Mouse (Mus musculus) forebrain, embryonic 11.5 days (tissue): Measurements from ENCODE around the gene Rab3c. TPM values are rescaled to one million over a fixed set of nuclear protein-coding genes. Genes with fewer than 3 reads are reported as not detected.

Experiments used
- ATAC-seq: fragments of 200-750 bp; cut with Nextera tagmentation; replicated peaks from 2 replicates; pipeline ENCODE4 v1.8.0; 2017; ENCODE audit warnings: moderate TSS enrichment; ENCODE audit not compliant: low FRiP score
- DNase-seq: peaks from one replicate; pipeline ENCODE4 v3.0.0-alpha.2; 2017; ENCODE audit warnings: low spot score
- H3K27ac ChIP-seq: fragments of 300-500 bp; sonication (generic); 2 replicates; pipeline ENCODE4 v1.5.1; 2014; ENCODE audit warnings: low read depth, low read length
- H3K27me3 ChIP-seq: fragments of 300-500 bp; sonication (generic); 2 replicates; pipeline ENCODE4 v1.6.1; 2014; ENCODE audit warnings: mild to moderate bottlenecking, low read length, mixed read lengths; ENCODE audit not compliant: control insufficient read depth, insufficient read depth
- H3K36me3 ChIP-seq: fragments of 300-500 bp; sonication (generic); 2 replicates; pipeline ENCODE4 v1.6.1; 2014; ENCODE audit warnings: mild to moderate bottlenecking, low read length, moderate library complexity, mixed read lengths; ENCODE audit not compliant: control insufficient read depth, insufficient read depth
- H3K4me1 ChIP-seq: fragments of 300-500 bp; sonication (generic); replicated peaks from 2 replicates; pipeline ENCODE4 v1.6.1; 2014; ENCODE audit warnings: low read length, mixed read lengths; ENCODE audit not compliant: control insufficient read depth, insufficient read depth
- H3K4me2 ChIP-seq: fragments of 300-500 bp; sonication (generic); 2 replicates; pipeline ENCODE4 v1.6.1; 2014; ENCODE audit warnings: low read depth, mild to moderate bottlenecking, low read length, moderate library complexity, mixed read lengths; ENCODE audit not compliant: severe bottlenecking
- H3K4me3 ChIP-seq: fragments of 300-500 bp; sonication (generic); 2 replicates; pipeline ENCODE4 v1.5.1; 2014; ENCODE audit warnings: low read depth, low read length
- H3K9ac ChIP-seq: fragments of 300-500 bp; sonication (generic); 2 replicates; pipeline ENCODE4 v1.6.1; 2014; ENCODE audit warnings: low read length
- H3K9me3 ChIP-seq: fragments of 300-500 bp; sonication (generic); 2 replicates; pipeline ENCODE4 v1.6.1; 2016; ENCODE audit warnings: low read length, mixed read lengths; ENCODE audit not compliant: control insufficient read depth
- WGBS: fragments of 180-500 bp; shearing (Covaris S2); extraction: QIAGEN DNeasy Blood & Tissue Kit; methylation state at CpG from one replicate; pipeline ENCODE4 v1.1.7; 2014; 5-methylcytosine and 5-hydroxymethylcytosine counted together
- polyA plus RNA-seq: library from polyadenylated mRNA; unstranded; fragments of >200 nt; fragmentation: Nextera tagmentation; extraction: Ambion mirVana; gene quantifications from 2 replicates; pipeline ENCODE4 v1.2.1, GENCODE M21; 2014

Gene Rab3c
- polyA plus RNA-seq, 1 experiment from 2014 or later, result 15.5 TPM

GRCm38 (mm10) chr13:110034885-110035284, 245.9 kb downstream of the Rab3c start:
- Histone ChIP-seq H3K9me3 (no peaks in the 10 kb centered on the region), H3K4me2 (no peak overlapping the region), H3K27ac (no peak overlapping the region), H3K4me1 (no peaks in the 10 kb centered on the region), H3K36me3 (no peaks in the 10 kb centered on the region), H3K4me3 (no peak overlapping the region), H3K27me3 (no peaks in the 10 kb centered on the region), H3K9ac (no peak overlapping the region)
- WGBS, result 90% methylated on average over 6 of the region's 6 CpGs
- DNase-seq (no peak), ATAC-seq (no peak)

DNA sequence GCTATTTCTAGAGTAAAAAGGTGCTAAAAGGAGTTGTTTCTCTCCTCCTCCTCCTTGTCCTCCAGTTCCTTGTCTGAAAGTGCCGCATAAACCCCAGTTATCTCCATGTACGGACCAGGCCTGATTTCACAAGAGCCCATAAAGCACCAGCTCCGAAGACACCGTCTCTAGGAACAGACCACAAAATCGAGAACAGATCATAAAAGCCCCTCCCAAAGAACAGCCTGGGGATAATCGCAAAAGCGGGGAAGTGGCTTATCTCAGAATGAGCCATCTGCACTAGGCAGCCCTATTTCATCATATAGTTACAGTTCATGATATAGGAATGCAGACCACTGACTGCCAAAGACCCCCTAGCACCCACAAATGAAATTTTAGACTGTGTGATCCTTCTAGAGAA, 246.8 kb downstream of the Rab3c start:
- H3K4me3 ChIP-seq, result no peak overlapping the region
- H3K27ac ChIP-seq, result no peak overlapping the region
- no peak overlapping the region for H3K9ac ChIP-seq
- H3K36me3 ChIP-seq, result no peaks in the 10 kb centered on the region
- H3K4me1 ChIP-seq, result no peaks in the 10 kb centered on the region
- H3K4me2 ChIP-seq, result no peak overlapping the region
- DNase-seq, result no peak
- ATAC-seq, result no peak
- no peaks in the 10 kb centered on the region for H3K27me3 ChIP-seq
- WGBS, result 94% methylated on average over 7 of the region's 7 CpGs
- no peaks in the 10 kb centered on the region for H3K9me3 ChIP-seq

- H3K4me3 ChIP-seq, result no peak overlapping the region
- H3K36me3 ChIP-seq, result no peaks in the 10 kb centered on the region
- no peaks in the 10 kb centered on the region for H3K9me3 ChIP-seq
- H3K9ac ChIP-seq, result no peak overlapping the region
- H3K27me3 ChIP-seq, result no peaks in the 10 kb centered on the region
- DNase-seq, result no peak
- no peak overlapping the region for H3K27ac ChIP-seq
- WGBS, result 45% methylated on average over 6 of the region's 6 CpGs
- ATAC-seq, result no peak
- H3K4me2 ChIP-seq, result no peak overlapping the region
- no peaks in the 10 kb centered on the region for H3K4me1 ChIP-seq
Measured at GRCm38 (mm10) chr13:110031886-110032285, 248.9 kb downstream of the Rab3c start.

GRCm38 (mm10) chr13:110031061-110031460, 249.7 kb downstream of the Rab3c start:
- no peak overlapping the region for H3K4me2 ChIP-seq
- H3K27me3 ChIP-seq, result no peaks in the 10 kb centered on the region
- no peaks in the 10 kb centered on the region for H3K9me3 ChIP-seq
- no peak overlapping the region for H3K4me3 ChIP-seq
- WGBS, result 82% methylated on average over 8 of the region's 8 CpGs
- no peak overlapping the region for H3K27ac ChIP-seq
- no peak overlapping the region for H3K9ac ChIP-seq
- no peak for DNase-seq
- H3K4me1 ChIP-seq, result no peaks in the 10 kb centered on the region
- ATAC-seq, result no peak
- H3K36me3 ChIP-seq, result no peaks in the 10 kb centered on the region

GRCm38 (mm10) chr13:110024381-110025161, 256.2 kb downstream of the Rab3c start:
- ATAC-seq (no peak), DNase-seq (no peak)
- Histone ChIP-seq H3K9ac (no peak overlapping the region), H3K27ac (no peak overlapping the region), H3K4me3 (no peak overlapping the region), H3K4me1 (no peaks in the 10 kb centered on the region), H3K36me3 (no peaks in the 10 kb centered on the region), H3K9me3 (no peaks in the 10 kb centered on the region), H3K27me3 (no peaks in the 10 kb centered on the region), H3K4me2 (no peak overlapping the region)
- 85% methylated on average over 10 of the region's 10 CpGs for WGBS

GRCm38 (mm10) chr13:110023031-110023430, 257.8 kb downstream of the Rab3c start:
- no peak for DNase-seq
- ATAC-seq, result no peak

GRCm38 (mm10) chr13:110019774-110020173, 261.0 kb downstream of the Rab3c start:
- Histone ChIP-seq H3K4me2 (peak overlapping the region; percentile 75; the same call in 1 of the 2 replicates), H3K9me3 (no peaks in the 10 kb centered on the region), H3K27me3 (no peaks in the 10 kb centered on the region; the same call in 1 of the 2 replicates), H3K27ac (no peak overlapping the region), H3K4me1 (peaks cover 10% of the 10 kb centered on the region), H3K36me3 (no peaks in the 10 kb centered on the region), H3K9ac (no peak overlapping the region), H3K4me3 (peak overlapping the region; percentile 31; the same call in 1 of the 2 replicates)
- ATAC-seq, result peak; percentile 45
- DNase-seq, result no peak
- 17% methylated on average over 9 of the region's 9 CpGs for WGBS

More at GRCm38 (mm10) chr13:110023031-110023430, 257.8 kb downstream of the Rab3c start:
- no peak overlapping the region for H3K27ac ChIP-seq
- no peak overlapping the region for H3K4me3 ChIP-seq
- no peak overlapping the region for H3K9ac ChIP-seq
- no peaks in the 10 kb centered on the region for H3K36me3 ChIP-seq
- 83% methylated on average over 5 of the region's 5 CpGs for WGBS
- peaks cover 8% of the 10 kb centered on the region for H3K4me1 ChIP-seq
- no peak overlapping the region for H3K4me2 ChIP-seq
- H3K9me3 ChIP-seq, result no peaks in the 10 kb centered on the region
- H3K27me3 ChIP-seq, result no peaks in the 10 kb centered on the region

GRCm38 (mm10) chr13:110018941-110019743, 261.7 kb downstream of the Rab3c start:
- WGBS, result 2% methylated on average over 20 of the region's 20 CpGs
- no peaks in the 10 kb centered on the region; the same call in 1 of the 2 replicates for H3K27me3 ChIP-seq
- H3K4me2 ChIP-seq, result peak overlapping the region; percentile 75
- H3K4me3 ChIP-seq, result peak overlapping the region; percentile 31
- peaks cover 10% of the 10 kb centered on the region for H3K4me1 ChIP-seq
- peak; percentile 53 for DNase-seq
- no peak overlapping the region for H3K27ac ChIP-seq
- H3K9ac ChIP-seq, result peak overlapping the region; percentile 49
- H3K36me3 ChIP-seq, result no peaks in the 10 kb centered on the region
- peak; percentile 74 for ATAC-seq
- no peaks in the 10 kb centered on the region for H3K9me3 ChIP-seq
